Mouse (Mus musculus) bone marrow macrophage, adult 2 months (primary cell): ENCODE data around the gene Kank2.

Experiments used
- CTCF ChIP-seq: IDR thresholded peaks from 2 replicates; pipeline ENCODE4 v1.5.1; 2012; ENCODE audit warnings: low read depth, mild to moderate bottlenecking, low read length, moderate library complexity
- POLR2A ChIP-seq: IDR thresholded peaks from 2 replicates; pipeline ENCODE4 v1.6.1; 2012; ENCODE audit warnings: mild to moderate bottlenecking, low read depth, low read length, borderline replicate concordance

DNA sequence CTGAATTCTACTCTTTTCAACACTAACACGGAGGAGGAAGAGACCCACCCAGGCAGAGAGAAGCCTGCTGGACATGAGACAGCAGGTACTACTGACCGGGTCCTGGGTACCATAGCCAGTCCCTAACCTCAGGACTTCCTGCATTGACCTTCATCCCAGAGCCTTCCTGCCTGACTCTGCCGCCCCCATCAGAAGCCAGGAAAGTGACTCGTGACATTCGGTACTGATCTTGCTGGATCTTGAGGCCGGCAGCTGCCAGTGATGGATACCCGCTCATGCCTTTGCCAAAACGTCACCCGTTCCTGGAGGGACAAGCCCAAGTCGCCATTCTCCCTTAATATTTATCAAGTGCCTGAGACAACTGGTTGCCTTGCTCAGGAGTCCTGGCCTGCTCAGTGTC lies 50.1 kb downstream of the Kank2 start:
- TF ChIP-seq POLR2A (no peak), CTCF (no peak)
